Mouse (Mus musculus) kidney, postnatal 0 days (tissue): ENCODE results near the gene Disp3. TPM values are rescaled to one million over a fixed set of nuclear protein-coding genes. Genes with fewer than 3 reads are reported as not detected.

Experiments
- ATAC-seq: fragments of 200-750 bp; cut with Nextera tagmentation; replicated peaks from 2 replicates; pipeline ENCODE4 v1.8.0; 2017; ENCODE audit warnings: low read depth, moderate number of reproducible peaks, moderate TSS enrichment, moderate library complexity; ENCODE audit not compliant: low FRiP score
- DNase-seq: peaks from one replicate; pipeline ENCODE4 v3.0.0-alpha.2; 2016; ENCODE audit warnings: low spot score
- H3K27ac ChIP-seq: fragments of 300-500 bp; sonication (generic); 2 replicates; pipeline ENCODE4 v1.5.1; 2014; ENCODE audit warnings: mild to moderate bottlenecking
- H3K27me3 ChIP-seq: fragments of 300-500 bp; sonication (generic); 2 replicates; pipeline ENCODE4 v1.6.1; 2014; ENCODE audit warnings: low read length, mixed read lengths; ENCODE audit not compliant: insufficient read depth
- H3K36me3 ChIP-seq: fragments of 300-500 bp; sonication (generic); 2 replicates; pipeline ENCODE4 v1.6.1; 2014; ENCODE audit warnings: low read length, mixed read lengths; ENCODE audit not compliant: insufficient read depth
- H3K4me1 ChIP-seq: fragments of 300-500 bp; sonication (generic); replicated peaks from 2 replicates; pipeline ENCODE4 v1.6.1; 2014; ENCODE audit warnings: antibody characterized with exemption, low read length, mixed read lengths; ENCODE audit not compliant: insufficient read depth
- H3K4me2 ChIP-seq: fragments of 300-500 bp; sonication (generic); 2 replicates; pipeline ENCODE4 v1.6.1; 2014; ENCODE audit warnings: mild to moderate bottlenecking, low read length, moderate library complexity, mixed read lengths
- H3K4me3 ChIP-seq: fragments of 300-500 bp; sonication (generic); replicated peaks from 2 replicates; pipeline ENCODE4 v1.5.1; 2014; ENCODE audit warnings: low read depth, low read length
- H3K9ac ChIP-seq: fragments of 300-500 bp; sonication (generic); 2 replicates; pipeline ENCODE4 v1.6.1; 2014; ENCODE audit warnings: low read depth, low read length
- H3K9me3 ChIP-seq: fragments of 300-500 bp; sonication (generic); replicated peaks from 2 replicates; pipeline ENCODE4 v1.6.1; 2016; ENCODE audit warnings: low read length, inconsistent platforms, mixed read lengths
- CTCF ChIP-seq: IDR thresholded peaks from 2 replicates; pipeline ENCODE4 v1.5.1; 2016; ENCODE audit warnings: antibody characterized with exemption, low read depth, mild to moderate bottlenecking, moderate library complexity
- WGBS: fragments of 180-500 bp; shearing (Covaris S2); extraction: QIAGEN DNeasy Blood & Tissue Kit; methylation state at CpG from one replicate; pipeline ENCODE4 v1.1.7; 2014; 5-methylcytosine and 5-hydroxymethylcytosine counted together
- polyA plus RNA-seq: library from polyadenylated mRNA; unstranded; fragments of >200 nt; fragmentation: Nextera tagmentation; extraction: Ambion mirVana; gene quantifications from 2 replicates; pipeline ENCODE4 v1.2.1, GENCODE M21; 2015

Disp3 gene
- polyA plus RNA-seq, 1 experiment from 2014 or later, result 0.21 TPM

DNA sequence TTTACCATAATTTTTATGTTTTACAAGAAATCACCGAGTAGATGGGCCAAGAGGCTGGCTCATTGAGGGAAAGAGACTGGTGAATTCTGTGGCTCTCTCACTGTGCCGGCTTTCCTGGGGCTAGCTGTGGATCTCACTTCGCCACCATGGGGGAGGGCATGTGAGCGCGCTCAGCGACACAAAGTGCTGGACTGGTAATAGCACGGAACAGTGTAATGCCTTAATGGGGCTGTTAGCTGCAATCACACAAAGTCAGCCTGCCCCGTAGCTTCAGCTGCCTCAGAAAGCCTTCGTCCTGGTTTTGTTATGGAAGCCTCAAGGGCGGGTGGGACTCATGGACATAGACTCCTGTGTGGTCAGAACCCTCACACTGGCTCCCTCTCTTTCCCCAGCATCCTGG is 89.0 kb downstream of the Disp3 start:
- no peak for ATAC-seq
- H3K9ac ChIP-seq, result no peak overlapping the region
- H3K27me3 ChIP-seq, result no peaks in the 10 kb centered on the region
- H3K4me3 ChIP-seq, result no peak overlapping the region
- H3K27ac ChIP-seq, result no peak overlapping the region
- no peak for DNase-seq
- H3K4me1 ChIP-seq, result no peaks in the 10 kb centered on the region
- H3K36me3 ChIP-seq, result no peaks in the 10 kb centered on the region
- no peak for TF ChIP-seq CTCF
- H3K9me3 ChIP-seq, result no peaks in the 10 kb centered on the region
- H3K4me2 ChIP-seq, result no peak overlapping the region
- 30% methylated on average over 10 of the region's 10 CpGs for WGBS

GRCm38 (mm10) chr4:148194400-148194799 is 93.4 kb downstream of the Disp3 start:
- H3K4me2 ChIP-seq, result no peak overlapping the region
- TF ChIP-seq CTCF, result no peak
- no peak overlapping the region for H3K9ac ChIP-seq
- H3K27me3 ChIP-seq, result no peaks in the 10 kb centered on the region
- no peaks in the 10 kb centered on the region for H3K36me3 ChIP-seq
- DNase-seq, result no peak
- no peaks in the 10 kb centered on the region for H3K9me3 ChIP-seq
- no peak for ATAC-seq
- H3K27ac ChIP-seq, result no peak overlapping the region
- H3K4me3 ChIP-seq, result no peak overlapping the region
- no peaks in the 10 kb centered on the region for H3K4me1 ChIP-seq

GRCm38 (mm10) chr4:148192707-148193245 is 95.0 kb downstream of the Disp3 start:
- WGBS, result 26% methylated on average over 11 of the region's 11 CpGs
- ATAC-seq (no peak), DNase-seq (no peak)
- Histone ChIP-seq H3K9ac (no peak overlapping the region), H3K4me1 (no peaks in the 10 kb centered on the region), H3K9me3 (no peaks in the 10 kb centered on the region), H3K4me3 (no peak overlapping the region), H3K27ac (no peak overlapping the region), H3K36me3 (no peaks in the 10 kb centered on the region), H3K4me2 (no peak overlapping the region), H3K27me3 (no peaks in the 10 kb centered on the region)
- no peak for TF ChIP-seq CTCF

Other genes with a start within 250 kb of the Disp3 start
- gene Clcn6, start 249.1 kb downstream of the Disp3 start, polyA plus RNA-seq, result 4.2 and 5.0 TPM in 2 replicates
- gene Mthfr, start 248.9 kb downstream of the Disp3 start, polyA plus RNA-seq, result 14.6 and 16.6 TPM in 2 replicates
- gene Agtrap, start 199.9 kb downstream of the Disp3 start, polyA plus RNA-seq, result 38.4 and 38.9 TPM in 2 replicates
- gene Mad2l2, start 157.6 kb downstream of the Disp3 start, polyA plus RNA-seq, result 73.1 and 77.2 TPM in 2 replicates
- 0.14 and 0.24 TPM in 2 replicates for gene Draxin, start 157.3 kb downstream of the Disp3 start, polyA plus RNA-seq
- gene Fbxo6, start 135.8 kb downstream of the Disp3 start, polyA plus RNA-seq, result 28.5 and 33.7 TPM in 2 replicates
- gene Fbxo44, start 127.5 kb downstream of the Disp3 start, polyA plus RNA-seq, result 30.2 and 30.5 TPM in 2 replicates
- gene Fbxo2, start 127.3 kb downstream of the Disp3 start, polyA plus RNA-seq, result 2.5 and 3.7 TPM in 2 replicates
- 23.3 and 23.6 TPM in 2 replicates for gene Ubiad1, start 156.8 kb upstream of the Disp3 start, polyA plus RNA-seq
- gene Mtor, start 160.6 kb upstream of the Disp3 start, polyA plus RNA-seq, result 19.8 and 21.6 TPM in 2 replicates
- 0.46 and 1.1 TPM in 2 replicates for gene Angptl7, start 212.5 kb upstream of the Disp3 start, polyA plus RNA-seq